Mouse (Mus musculus): ENCODE results near the gene Tectb. TPM values are rescaled to one million over a fixed set of nuclear protein-coding genes. Genes with fewer than 3 reads are reported as not detected.

Tectb gene
- polyA plus RNA-seq, 1 experiment from 2014 or later: not detected

DNA sequence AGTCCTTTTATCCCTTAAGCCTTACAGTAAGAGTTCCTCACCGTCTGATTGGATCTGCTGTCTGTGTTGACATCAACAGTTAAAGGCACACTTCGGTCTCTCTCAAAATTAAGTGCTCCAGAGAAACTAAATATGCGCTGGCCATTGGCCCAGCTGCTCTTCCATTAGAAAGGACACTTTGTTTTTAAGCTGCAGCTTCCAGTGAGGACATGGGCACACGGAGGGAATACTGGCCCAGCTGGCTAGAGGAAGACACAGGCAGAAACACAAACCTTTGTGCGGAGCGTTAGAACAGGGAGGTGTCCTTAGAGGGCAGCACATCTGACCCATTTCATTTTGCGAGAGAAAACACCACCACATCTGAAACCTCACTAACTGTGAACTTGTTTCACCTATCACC lies 3.9 kb downstream of the Tectb start:
- Histone ChIP-seq H3K36me3 (ENCODE audit: control insufficient read depth, insufficient read depth, low read length) (no peaks in the 10 kb centered on the region), H3K27me3 (ENCODE audit: control insufficient read depth, insufficient read depth, low read length) (no peaks in the 10 kb centered on the region), H3K4me1 (ENCODE audit: control insufficient read depth in 2 of 2, insufficient read depth in 2 of 2, low read length in 2 of 2) (no peaks in the 10 kb centered on the region), H3K27ac (replicated peaks in 1 of 2; ENCODE audit: control insufficient read depth in 1 of 2, insufficient read depth in 1 of 2, low read depth in 2 of 2, low read length in 2 of 2) (no peak overlapping the region), H3K4me3 (ENCODE audit: control insufficient read depth in 1 of 2, insufficient read depth in 1 of 2, low read depth in 1 of 2, low read length in 2 of 2) (no peak overlapping the region), H3K9ac (ENCODE audit: low read length) (no peak overlapping the region), H3K9me3 (ENCODE audit: control insufficient read depth, low read length) (no peaks in the 10 kb centered on the region), H3K4me2 (ENCODE audit: low read length) (no peak overlapping the region)
- 74% methylated on average over 7 of the region's 7 CpGs for WGBS
- no peak for ATAC-seq (ENCODE audit: insufficient number of reproducible peaks, insufficient read depth, low FRiP score, low read depth)

DNA sequence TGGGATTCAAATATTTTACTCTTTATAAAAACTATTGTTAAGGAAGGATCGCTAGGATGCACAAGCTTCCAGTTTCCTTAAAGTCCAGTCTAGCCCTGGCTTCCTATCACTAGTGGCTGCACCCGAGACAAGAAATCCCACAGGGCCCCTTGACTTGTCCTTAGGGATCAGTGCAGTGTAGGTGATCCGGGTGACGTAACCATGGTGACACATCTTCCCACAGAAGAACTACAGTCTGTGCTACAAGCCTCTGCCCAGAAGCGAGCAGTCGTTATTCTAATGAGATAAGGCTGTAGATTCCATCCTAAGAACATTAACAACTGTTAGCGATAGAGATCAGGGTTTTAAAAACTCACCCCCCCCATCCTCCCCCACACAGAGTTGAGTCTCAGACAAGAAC lies 4.5 kb downstream of the Tectb start:
- no peaks in the 10 kb centered on the region for H3K9me3 ChIP-seq (ENCODE audit: control insufficient read depth, low read length)
- ATAC-seq (ENCODE audit: insufficient number of reproducible peaks, insufficient read depth, low FRiP score, low read depth): no peak
- no peak overlapping the region for H3K9ac ChIP-seq (ENCODE audit: low read length)
- no peaks in the 10 kb centered on the region for H3K36me3 ChIP-seq (ENCODE audit: control insufficient read depth, insufficient read depth, low read length)
- peaks cover 0 to 2% of the 10 kb centered on the region in 2 experiments; a peak in 1 of 4 replicates for H3K4me1 ChIP-seq (ENCODE audit: control insufficient read depth in 2 of 2, insufficient read depth in 2 of 2, low read length in 2 of 2)
- 51% methylated on average over 7 of the region's 7 CpGs for WGBS
- H3K27ac ChIP-seq (replicated peaks in 1 of 2; ENCODE audit: control insufficient read depth in 1 of 2, insufficient read depth in 1 of 2, low read depth in 2 of 2, low read length in 2 of 2): no peak overlapping the region
- H3K27me3 ChIP-seq (ENCODE audit: control insufficient read depth, insufficient read depth, low read length): no peaks in the 10 kb centered on the region
- no peak overlapping the region for H3K4me3 ChIP-seq (ENCODE audit: control insufficient read depth in 1 of 2, insufficient read depth in 1 of 2, low read depth in 1 of 2, low read length in 2 of 2)
- H3K4me2 ChIP-seq (ENCODE audit: low read length): no peak overlapping the region

DNA sequence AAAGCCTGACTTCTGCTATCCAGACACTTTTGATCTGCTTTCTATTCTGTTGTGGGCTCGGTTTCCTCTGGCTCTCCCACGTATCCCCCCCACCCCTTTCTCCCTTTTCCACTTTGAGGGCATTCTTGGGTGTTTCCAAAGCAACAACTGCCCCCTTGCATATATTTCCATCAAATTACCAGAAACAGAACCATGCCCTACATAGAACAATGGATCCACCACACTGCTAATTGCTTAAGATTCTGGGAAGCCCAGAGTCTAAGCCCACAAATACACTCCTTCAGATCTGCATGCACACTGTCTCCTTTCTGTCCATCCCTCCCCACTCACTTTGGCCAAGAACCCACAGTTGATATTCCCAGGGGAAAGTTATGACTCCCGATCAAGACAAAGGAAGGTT lies 5.1 kb downstream of the Tectb start:
- H3K27me3 ChIP-seq (ENCODE audit: control insufficient read depth, insufficient read depth, low read length): no peaks in the 10 kb centered on the region
- WGBS: 60% methylated on average over 3 of the region's 3 CpGs
- no peak overlapping the region for H3K27ac ChIP-seq (replicated peaks in 1 of 2; ENCODE audit: control insufficient read depth in 1 of 2, insufficient read depth in 1 of 2, low read depth in 2 of 2, low read length in 2 of 2)
- peaks cover 0 to 4% of the 10 kb centered on the region in 2 experiments; a peak in 1 of 4 replicates for H3K4me1 ChIP-seq (ENCODE audit: control insufficient read depth in 2 of 2, insufficient read depth in 2 of 2, low read length in 2 of 2)
- no peak for ATAC-seq (ENCODE audit: insufficient number of reproducible peaks, insufficient read depth, low FRiP score, low read depth)
- H3K9me3 ChIP-seq (ENCODE audit: control insufficient read depth, low read length): no peaks in the 10 kb centered on the region
- H3K4me2 ChIP-seq (ENCODE audit: low read length): no peak overlapping the region
- H3K36me3 ChIP-seq (ENCODE audit: control insufficient read depth, insufficient read depth, low read length): no peaks in the 10 kb centered on the region
- H3K4me3 ChIP-seq (ENCODE audit: control insufficient read depth in 1 of 2, insufficient read depth in 1 of 2, low read depth in 1 of 2, low read length in 2 of 2): no peak overlapping the region
- no peak overlapping the region for H3K9ac ChIP-seq (ENCODE audit: low read length)

DNA sequence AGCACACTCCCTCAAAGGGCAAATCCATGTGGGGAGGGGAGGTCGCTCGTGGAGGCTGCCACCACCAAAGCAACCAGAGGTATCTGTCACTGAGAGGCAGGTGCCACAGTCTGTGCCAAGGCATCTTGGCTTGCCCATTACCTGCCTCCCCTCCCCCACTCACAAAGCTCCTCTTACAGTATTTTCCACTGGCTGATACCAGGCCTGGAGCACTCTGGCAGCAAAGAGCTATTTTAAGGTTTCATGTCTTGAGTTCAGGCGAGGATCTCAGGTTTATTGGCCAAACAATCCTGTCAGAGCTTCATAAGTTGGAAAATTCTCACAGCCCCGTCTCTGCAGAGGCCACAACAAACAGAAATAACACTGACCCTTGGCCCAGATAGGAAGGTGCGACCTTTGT lies 9.5 kb downstream of the Tectb start:
- no peaks in the 10 kb centered on the region for H3K27me3 ChIP-seq (ENCODE audit: control insufficient read depth, insufficient read depth, low read length)
- no peaks in the 10 kb centered on the region for H3K9me3 ChIP-seq (ENCODE audit: control insufficient read depth, low read length)
- peaks cover 0 to 4% of the 10 kb centered on the region in 2 experiments; a peak in 1 of 4 replicates for H3K4me1 ChIP-seq (ENCODE audit: control insufficient read depth in 2 of 2, insufficient read depth in 2 of 2, low read length in 2 of 2)
- H3K9ac ChIP-seq (ENCODE audit: low read length): no peak overlapping the region
- WGBS: 53% methylated on average over 5 of the region's 5 CpGs
- no peak overlapping the region for H3K4me3 ChIP-seq (ENCODE audit: control insufficient read depth in 1 of 2, insufficient read depth in 1 of 2, low read depth in 1 of 2, low read length in 2 of 2)
- ATAC-seq (ENCODE audit: insufficient number of reproducible peaks, insufficient read depth, low FRiP score, low read depth): no peak
- H3K4me2 ChIP-seq (ENCODE audit: low read length): no peak overlapping the region
- H3K36me3 ChIP-seq (ENCODE audit: control insufficient read depth, insufficient read depth, low read length): no peaks in the 10 kb centered on the region
- no peak overlapping the region for H3K27ac ChIP-seq (replicated peaks in 1 of 2; ENCODE audit: control insufficient read depth in 1 of 2, insufficient read depth in 1 of 2, low read depth in 2 of 2, low read length in 2 of 2)

DNA sequence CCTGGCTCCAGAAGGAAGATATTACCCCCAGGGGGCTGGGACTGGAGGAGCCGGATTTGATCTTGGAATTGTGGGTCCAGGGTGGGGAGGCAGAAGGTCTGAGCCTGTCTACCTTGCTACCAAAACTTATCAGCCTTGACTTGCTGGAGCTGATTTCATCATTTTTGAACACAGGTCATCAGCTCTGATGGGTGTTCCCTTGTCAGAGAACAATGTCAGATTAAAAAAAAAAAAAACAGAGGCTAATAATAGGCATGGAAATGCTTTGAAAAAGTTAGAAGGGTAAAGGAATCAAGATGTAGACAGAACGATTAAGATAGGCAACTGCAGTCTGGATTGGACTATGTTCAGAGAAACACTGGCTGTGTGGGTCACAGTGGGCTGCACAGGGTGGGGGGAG lies 11.1 kb downstream of the Tectb start:
- Histone ChIP-seq H3K9ac (ENCODE audit: low read length) (no peak overlapping the region), H3K27me3 (ENCODE audit: control insufficient read depth, insufficient read depth, low read length) (no peaks in the 10 kb centered on the region), H3K4me1 (ENCODE audit: control insufficient read depth in 2 of 2, insufficient read depth in 2 of 2, low read length in 2 of 2) (peaks cover 0 to 7% of the 10 kb centered on the region in 2 experiments; a peak in 1 of 4 replicates), H3K36me3 (ENCODE audit: control insufficient read depth, insufficient read depth, low read length) (no peaks in the 10 kb centered on the region), H3K9me3 (ENCODE audit: control insufficient read depth, low read length) (no peaks in the 10 kb centered on the region), H3K27ac (replicated peaks in 1 of 2; ENCODE audit: control insufficient read depth in 1 of 2, insufficient read depth in 1 of 2, low read depth in 2 of 2, low read length in 2 of 2) (no peak overlapping the region), H3K4me3 (ENCODE audit: control insufficient read depth in 1 of 2, insufficient read depth in 1 of 2, low read depth in 1 of 2, low read length in 2 of 2) (no peak overlapping the region), H3K4me2 (ENCODE audit: low read length) (no peak overlapping the region)
- no peak for ATAC-seq (ENCODE audit: insufficient number of reproducible peaks, insufficient read depth, low FRiP score, low read depth)
- 66% methylated on average over 2 of the region's 2 CpGs for WGBS

DNA sequence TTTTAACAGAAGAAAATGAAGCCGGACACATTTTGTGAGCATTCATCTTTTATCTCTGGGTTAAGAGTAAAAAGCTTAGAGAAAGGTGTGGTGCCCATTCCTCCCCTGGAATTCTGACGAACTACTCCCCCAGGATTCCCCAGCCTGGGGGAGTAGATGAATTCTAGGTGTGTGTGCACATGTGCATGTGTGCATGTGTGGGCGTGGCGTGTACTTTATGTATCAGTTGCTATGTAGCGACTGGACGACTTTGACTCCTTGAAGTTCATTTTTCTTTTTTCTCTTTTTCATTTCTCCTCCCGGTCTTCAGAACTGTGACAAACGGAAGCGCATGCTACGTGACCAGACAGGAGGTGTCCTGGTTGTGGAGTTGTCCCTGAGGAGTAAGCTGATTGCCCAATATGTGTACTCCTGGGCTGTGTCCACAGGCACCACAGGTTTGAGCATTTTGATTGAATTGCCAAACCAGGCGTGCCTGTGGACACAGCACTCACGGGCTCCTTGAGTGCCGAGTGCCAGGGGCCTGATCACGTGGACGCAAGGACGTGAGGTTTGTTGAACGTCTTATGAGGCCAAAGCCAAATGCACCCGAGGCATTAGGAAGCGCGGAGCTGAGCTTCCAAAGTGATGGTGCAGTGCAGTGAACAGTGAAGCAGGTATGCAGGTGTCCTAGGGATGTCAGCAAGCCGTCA lies 11.9 kb downstream of the Tectb start:
- no peak for ATAC-seq (ENCODE audit: insufficient number of reproducible peaks, insufficient read depth, low FRiP score, low read depth)
- H3K9ac ChIP-seq (ENCODE audit: low read length): no peak overlapping the region

DNA sequence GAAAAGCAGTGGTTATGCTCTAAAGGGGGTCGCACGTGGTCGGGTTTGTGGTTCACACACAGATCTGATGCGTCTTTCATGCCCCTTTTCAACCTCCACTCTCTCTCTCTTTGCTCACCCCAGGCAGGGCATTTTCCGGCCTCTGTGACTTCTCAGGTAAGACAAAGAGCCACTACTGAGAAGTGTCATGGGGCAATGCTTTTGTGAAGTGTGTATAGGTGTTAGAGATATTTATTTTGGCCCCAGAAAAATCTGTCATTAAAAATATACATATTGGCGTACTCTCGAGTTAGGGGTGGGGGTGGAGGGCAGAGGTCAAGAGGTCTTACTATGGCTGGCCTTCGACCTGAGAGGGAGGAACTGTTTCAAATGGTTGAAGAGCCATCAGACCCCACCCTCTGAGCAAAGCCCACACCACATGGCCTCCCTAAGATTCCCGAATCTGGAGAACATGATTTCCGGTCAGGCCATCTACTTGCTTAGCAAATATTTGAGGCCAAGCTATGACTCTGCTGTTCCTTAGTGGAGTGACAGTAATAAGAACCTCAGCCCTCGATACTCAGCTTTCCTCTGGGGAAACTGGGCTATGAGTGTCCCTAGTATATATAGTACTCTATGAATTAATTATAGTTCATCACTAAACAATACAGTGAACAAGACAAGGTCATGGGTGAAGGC lies 13.3 kb downstream of the Tectb start:
- WGBS: 77% methylated on average over 11 of the region's 11 CpGs
- Histone ChIP-seq H3K27me3 (ENCODE audit: control insufficient read depth, insufficient read depth, low read length) (peaks cover 4% of the 10 kb centered on the region; the same call in 1 of the 2 replicates), H3K9me3 (ENCODE audit: control insufficient read depth, low read length) (no peaks in the 10 kb centered on the region), H3K4me1 (ENCODE audit: control insufficient read depth in 2 of 2, insufficient read depth in 2 of 2, low read length in 2 of 2) (peaks cover 0 to 7% of the 10 kb centered on the region in 2 experiments; a peak in 1 of 4 replicates), H3K4me2 (ENCODE audit: low read length) (no peak overlapping the region), H3K36me3 (ENCODE audit: control insufficient read depth, insufficient read depth, low read length) (no peaks in the 10 kb centered on the region), H3K27ac (replicated peaks in 1 of 2; ENCODE audit: control insufficient read depth in 1 of 2, insufficient read depth in 1 of 2, low read depth in 2 of 2, low read length in 2 of 2) (no peak overlapping the region), H3K9ac (ENCODE audit: low read length) (no peak overlapping the region), H3K4me3 (ENCODE audit: control insufficient read depth in 1 of 2, insufficient read depth in 1 of 2, low read depth in 1 of 2, low read length in 2 of 2) (no peak overlapping the region)
- ATAC-seq (ENCODE audit: insufficient number of reproducible peaks, insufficient read depth, low FRiP score, low read depth): no peak

More for the DNA sequence above, 11.9 kb downstream of the Tectb start:
- H3K36me3 ChIP-seq (ENCODE audit: control insufficient read depth, insufficient read depth, low read length): no peaks in the 10 kb centered on the region
- no peaks in the 10 kb centered on the region for H3K27me3 ChIP-seq (ENCODE audit: control insufficient read depth, insufficient read depth, low read length)
- H3K4me1 ChIP-seq (ENCODE audit: control insufficient read depth in 2 of 2, insufficient read depth in 2 of 2, low read length in 2 of 2): peaks cover 0 to 7% of the 10 kb centered on the region in 2 experiments; a peak in 1 of 4 replicates
- WGBS: 85% methylated on average over 21 of the region's 21 CpGs
- no peak overlapping the region for H3K4me2 ChIP-seq (ENCODE audit: low read length)
- no peak overlapping the region for H3K4me3 ChIP-seq (ENCODE audit: control insufficient read depth in 1 of 2, insufficient read depth in 1 of 2, low read depth in 1 of 2, low read length in 2 of 2)
- H3K9me3 ChIP-seq (ENCODE audit: control insufficient read depth, low read length): no peaks in the 10 kb centered on the region
- no peak overlapping the region for H3K27ac ChIP-seq (replicated peaks in 1 of 2; ENCODE audit: control insufficient read depth in 1 of 2, insufficient read depth in 1 of 2, low read depth in 2 of 2, low read length in 2 of 2)

Data from heart, embryonic 14.5 days (tissue).